Mouse (Mus musculus) gastrocnemius, postnatal 36 days (tissue): Measurements from ENCODE around the gene Tpst2. TPM values are rescaled to one million over a fixed set of nuclear protein-coding genes. Genes with fewer than 3 reads are reported as not detected.

Experiments used
- DNase-seq, 2 experiments: peaks; one replicate each; pipeline ENCODE4 v3.0.0; 2022
- intact Hi-C: fragments of 180-260 bp; cut with DNase I; formaldehyde crosslinking; loops from one replicate; pipeline ENCODE4 v1.15.1; 2025
- total RNA-seq, 2 experiments: library from RNA; stranded (reverse); gene quantifications; 2 replicates each; pipeline ENCODE4 v1.2.3; 2021

Gene Tpst2
- total RNA-seq, 2 experiments from 2014 or later = 14.4 to 17.0 TPM

- no peak for DNase-seq
These were observed 44.9 kb downstream of the Tpst2 start for GRCm38 (mm10) chr5:112321376-112321775.

GRCm38 (mm10) chr5:112323246-112323645, 46.8 kb downstream of the Tpst2 start:
- intact Hi-C loops = no loop called here

More at GRCm38 (mm10) chr5:112321376-112321775, 44.9 kb downstream of the Tpst2 start:
- intact Hi-C loops = no loop called here

GRCm38 (mm10) chr5:112324637-112325545, 48.4 kb downstream of the Tpst2 start:
- intact Hi-C loops = loop anchor here (5.0 kb wide), 1 partner anchor 48 kb away; the partner anchor contains the start of gene Tpst2
- no peak for DNase-seq

More at GRCm38 (mm10) chr5:112323246-112323645, 46.8 kb downstream of the Tpst2 start:
- DNase-seq = no peak

GRCm38 (mm10) chr5:112325546-112326445, 49.3 kb downstream of the Tpst2 start, which contains the start of gene Tfip11:
TSS of gene Tfip11 (plus strand) at chr5:112326358.
- peak; percentile 93 for DNase-seq
- intact Hi-C loops = loop anchor here (2.0 to 5.0 kb wide), 2 partner anchors 17 to 48 kb away; partner anchors contain the start of genes Hps4, Srrd and Tpst2

GRCm38 (mm10) chr5:112326446-112327009, 50.0 kb downstream of the Tpst2 start:
- intact Hi-C loops = loop anchor here (2.0 to 5.0 kb wide), 2 partner anchors 16 to 49 kb away; partner anchors contain the start of genes Hps4, Srrd and Tpst2
- no peak for DNase-seq

GRCm38 (mm10) chr5:112327854-112328253, 51.4 kb downstream of the Tpst2 start:
- DNase-seq = no peak
- intact Hi-C loops = loop anchor here (2.0 to 5.0 kb wide), 2 partner anchors 15 to 51 kb away; partner anchors contain the start of genes Hps4, Srrd and Tpst2

- DNase-seq = no peak
- intact Hi-C loops = loop anchor here (5.0 kb wide), 1 partner anchor 53 kb away; the partner anchor contains the start of gene Tpst2
These were observed 53.5 kb downstream of the Tpst2 start for GRCm38 (mm10) chr5:112329805-112330564.

GRCm38 (mm10) chr5:112335473-112335872, 59.0 kb downstream of the Tpst2 start:
- no peak for DNase-seq
- intact Hi-C loops = loop anchor here (1.0 kb wide), 1 partner anchor 95 kb away; no protein-coding TSS in a partner anchor

- DNase-seq = no peak
- intact Hi-C loops = no loop called here
These were observed 60.5 kb downstream of the Tpst2 start for GRCm38 (mm10) chr5:112337004-112337403.

GRCm38 (mm10) chr5:112339215-112339614, 62.7 kb downstream of the Tpst2 start:
- intact Hi-C loops = no loop called here
- no peak for DNase-seq

GRCm38 (mm10) chr5:112342463-112343204, 66.1 kb downstream of the Tpst2 start, which contains the start of the genes Srrd and Hps4:
TSS of gene Srrd (minus strand) at chr5:112343040.
TSS of gene Hps4 (plus strand) at chr5:112343083.
- intact Hi-C loops = loop anchor here (2.0 to 5.0 kb wide), 2 partner anchors 16 to 65 kb away; partner anchors contain the start of genes Tfip11 and Tpst2
- DNase-seq = peak; percentile 65 to 79

- intact Hi-C loops = loop anchor here (2.0 to 5.0 kb wide), 2 partner anchors 16 to 66 kb away; partner anchors contain the start of genes Tfip11 and Tpst2
These were observed 66.7 kb downstream of the Tpst2 start for GRCm38 (mm10) chr5:112343205-112343595.

GRCm38 (mm10) chr5:112344092-112344960, 67.8 kb downstream of the Tpst2 start:
- no peak for DNase-seq
- intact Hi-C loops = loop anchor here (5.0 kb wide), 1 partner anchor 67 kb away; the partner anchor contains the start of gene Tpst2

More at GRCm38 (mm10) chr5:112343205-112343595, 66.7 kb downstream of the Tpst2 start:
- no peak for DNase-seq

GRCm38 (mm10) chr5:112346211-112346965, 69.9 kb downstream of the Tpst2 start:
- intact Hi-C loops = no loop called here
- no peak for DNase-seq

- intact Hi-C loops = no loop called here
- DNase-seq = no peak
These were observed 72.7 kb downstream of the Tpst2 start for GRCm38 (mm10) chr5:112349169-112349568.

- intact Hi-C loops = loop anchor here (10.0 kb wide), 1 partner anchor 719 kb away; the partner anchor contains the start of gene Crybb2
These were observed 79.0 kb downstream of the Tpst2 start for GRCm38 (mm10) chr5:112355493-112355892.

More at GRCm38 (mm10) chr5:112355493-112355892, 79.0 kb downstream of the Tpst2 start:
- DNase-seq = no peak
